Mouse (Mus musculus) heart, adult 2 months (tissue): ENCODE data around the gene Rilpl1. TPM values are rescaled to one million over a fixed set of nuclear protein-coding genes. Genes with fewer than 3 reads are reported as not detected.

Source experiments
- DNase-seq, 2 experiments: peaks; one replicate each; pipeline ENCODE4 v3.0.0; 2021
- H3K27ac ChIP-seq: fragments of 200-600 bp; 2 replicates; pipeline ENCODE4 v1.8.1; 2022
- H3K27me3 ChIP-seq: fragments of 200-500 bp; 2 replicates; pipeline ENCODE4 v1.6.1; 2012; ENCODE audit warnings: mild to moderate bottlenecking, low read length, inconsistent platforms, mixed read lengths; ENCODE audit not compliant: control insufficient read depth, insufficient read depth
- H3K36me3 ChIP-seq: fragments of 200-500 bp; 2 replicates; pipeline ENCODE4 v1.6.1; 2012; ENCODE audit warnings: low read length, inconsistent platforms; ENCODE audit not compliant: control insufficient read depth, insufficient read depth
- H3K4me1 ChIP-seq: fragments of 200-500 bp; 2 replicates; pipeline ENCODE4 v1.6.1; 2011; ENCODE audit warnings: low read length; ENCODE audit not compliant: control insufficient read depth, insufficient read depth
- H3K4me3 ChIP-seq: fragments of 200-600 bp; 2 replicates; pipeline ENCODE4 v1.8.1; 2022
- H3K79me2 ChIP-seq: fragments of 200-500 bp; replicated peaks from 2 replicates; pipeline ENCODE4 v1.6.1; 2012; ENCODE audit warnings: mild to moderate bottlenecking, inconsistent platforms, low read length, moderate library complexity, mixed read lengths; ENCODE audit not compliant: control insufficient read depth, insufficient read depth
- H3K9ac ChIP-seq: fragments of 200-500 bp; 2 replicates; pipeline ENCODE4 v1.6.1; 2012; ENCODE audit warnings: low read depth, mild to moderate bottlenecking, control low read depth, inconsistent platforms, low read length, mixed read lengths
- CTCF ChIP-seq: fragments of 200-600 bp; IDR thresholded peaks from 2 replicates; pipeline ENCODE4 v1.8.1; 2022; ENCODE audit warnings: antibody characterized with exemption, mild to moderate bottlenecking, moderate library complexity
- EP300 ChIP-seq: fragments of 200-500 bp; IDR thresholded peaks from 2 replicates; pipeline ENCODE4 v1.6.1; 2011; ENCODE audit warnings: low read depth, low read length, control low read depth; ENCODE audit not compliant: insufficient read depth
- POLR2A ChIP-seq: fragments of 200-500 bp; IDR thresholded peaks from 2 replicates; pipeline ENCODE4 v1.6.1; 2011; ENCODE audit warnings: mild to moderate bottlenecking, low read depth, low read length, control low read depth; ENCODE audit not compliant: insufficient read depth
- WGBS: fragments of 180-500 bp; shearing (Covaris S2); methylation state at CpG from one replicate; pipeline ENCODE4 v1.1.7; 2018; 5-methylcytosine and 5-hydroxymethylcytosine counted together
- intact Hi-C: fragments of 180-260 bp; cut with DNase I; formaldehyde crosslinking; loops from one replicate; pipeline ENCODE4 v1.15.1; 2025
- long read RNA-seq: library from polyadenylated mRNA; stranded (forward); transcript quantifications from one replicate; pipeline ENCODE4 v2.0.0, GENCODE M21; 2021
- polyA plus RNA-seq: library from polyadenylated mRNA; depleted of rRNA; stranded (reverse); fragments of >200 nt; gene quantifications from 2 replicates; pipeline ENCODE4 v1.2.3, GENCODE M21; 2012; rRNA removed
- total RNA-seq, 2 experiments: library from RNA; stranded (reverse); gene quantifications; 2 replicates each; pipeline ENCODE4 v1.2.3; 2021

Gene Rilpl1
- total RNA-seq: 100 to 1,000 TPM; 189 to 251 TPM
- 166 and 182 TPM in 2 replicates for polyA plus RNA-seq
- long read RNA-seq, transcript Rilpl1-201 (7 exons, 2,249 nt): major isoform, 43 of 280 reads
- long read RNA-seq, partial matches to known transcripts: 7 of 280 reads
- long read RNA-seq, other reads (novel, unspliced or antisense): 228 of 280 reads

GRCm38 (mm10) chr5:124530655-124531582, at the start of gene Rilpl1:
Rilpl1 (minus strand) TSS chr5:124531391.
- Histone ChIP-seq H3K4me3 (peak within 1 kb of the TSS; percentile 89), H3K4me1 (no peaks in the 10 kb centered on the region; the same call in none of the 2 replicates), H3K27me3 (no peaks in the 10 kb centered on the region), H3K79me2 (peaks cover 3% of the 10 kb centered on the region), H3K9ac (peak within 1 kb of the TSS; percentile 92), H3K27ac (peak within 1 kb of the TSS; percentile 96), H3K36me3 (peaks cover 4% of the 10 kb centered on the region; the same call in 1 of the 2 replicates)
- intact Hi-C loops: no loop called here
- TF ChIP-seq EP300 (no peak), POLR2A (peak; percentile 56), CTCF (0 out of 2 replicates have a peak, but pooled peaks have one; percentile 17)
- peak; percentile 91 to 92 for DNase-seq
- under 1% methylated on average over 93 of the region's 96 CpGs for WGBS

- intact Hi-C loops: no loop called here
- Histone ChIP-seq H3K27ac (peak within 1 kb of the TSS; percentile 69), H3K4me3 (peak within 1 kb of the TSS; percentile 75), H3K9ac (peak within 1 kb of the TSS; percentile 65), H3K79me2 (no peaks in the 10 kb centered on the region), H3K4me1 (peaks cover 2% of the 10 kb centered on the region; the same call in 1 of the 2 replicates), H3K36me3 (peaks cover 3% of the 10 kb centered on the region), H3K27me3 (no peaks in the 10 kb centered on the region)
- TF ChIP-seq EP300: peak; percentile 71; the same call in 1 of the 2 replicates
- peak; percentile 6; the same call in 1 of the 2 replicates for TF ChIP-seq CTCF
- peak; percentile 94 for TF ChIP-seq POLR2A
- 1% methylated on average over 51 of the region's 51 CpGs for WGBS
- peak; percentile 94 to 97 for DNase-seq
Measured at GRCm38 (mm10) chr5:124578633-124579317, 47.6 kb upstream of the Rilpl1 start, which contains the start of the genes Eif2b1 and Gtf2h3. Eif2b1 (minus strand) TSS chr5:124579131. Gtf2h3 (plus strand) TSS chr5:124579140.

- H3K27me3 ChIP-seq: no peaks in the 10 kb centered on the region
- 92% methylated on average over 7 of the region's 7 CpGs for WGBS
- intact Hi-C loops: no loop called here
- no peak overlapping the region for H3K27ac ChIP-seq
- no peaks in the 10 kb centered on the region for H3K79me2 ChIP-seq
- TF ChIP-seq POLR2A (no peak), CTCF (no peak), EP300 (no peak)
- H3K4me1 ChIP-seq: peaks cover 2% of the 10 kb centered on the region; the same call in 1 of the 2 replicates
- H3K4me3 ChIP-seq: no peak overlapping the region
- no peak overlapping the region for H3K9ac ChIP-seq
- H3K36me3 ChIP-seq: peaks cover 3% of the 10 kb centered on the region
- no peak for DNase-seq
Measured at GRCm38 (mm10) chr5:124575467-124575866, 44.3 kb upstream of the Rilpl1 start.

- Histone ChIP-seq H3K27me3 (no peaks in the 10 kb centered on the region), H3K4me1 (no peaks in the 10 kb centered on the region), H3K4me3 (no peak overlapping the region), H3K27ac (no peak overlapping the region), H3K9ac (no peak overlapping the region), H3K36me3 (peaks cover 3% of the 10 kb centered on the region), H3K79me2 (no peaks in the 10 kb centered on the region)
- DNase-seq: no peak
- TF ChIP-seq EP300: no peak
- no peak for TF ChIP-seq CTCF
- TF ChIP-seq POLR2A: no peak
- intact Hi-C loops: no loop called here
- 78% methylated on average over 12 of the region's 12 CpGs for WGBS
Measured at GRCm38 (mm10) chr5:124571068-124571467, 39.9 kb upstream of the Rilpl1 start.

- Histone ChIP-seq H3K27me3 (no peaks in the 10 kb centered on the region), H3K79me2 (no peaks in the 10 kb centered on the region), H3K4me3 (no peak overlapping the region), H3K27ac (no peak overlapping the region), H3K9ac (no peak overlapping the region), H3K4me1 (peaks cover 2% of the 10 kb centered on the region), H3K36me3 (no peaks in the 10 kb centered on the region; the same call in 1 of the 2 replicates)
- DNase-seq: no peak
- intact Hi-C loops: loop anchor here (1.0 kb wide), 1 partner anchor 123 kb away; no protein-coding TSS in a partner anchor
- TF ChIP-seq POLR2A: no peak
- TF ChIP-seq CTCF: peak; percentile 63
- 51% methylated on average over 1 of the region's 1 CpGs for WGBS
Measured at GRCm38 (mm10) chr5:124555145-124555544, 24.0 kb upstream of the Rilpl1 start.
